Mouse (Mus musculus) hindbrain, embryonic 11.5 days (tissue): ENCODE measurements at regions not wholly inside any gene's neighbourhood (a gene's known extent, or its start where the extent isn't known, plus 50 kb on each side); places are given as distances from the start of the nearest gene placed in this dataset.

Experiments
- ATAC-seq: fragments of 200-750 bp; cut with Nextera tagmentation; 2 replicates; pipeline ENCODE4 v1.8.0; 2017; ENCODE audit warnings: mild to moderate bottlenecking, moderate TSS enrichment, moderate library complexity; ENCODE audit not compliant: low FRiP score
- DNase-seq: peaks from one replicate; pipeline ENCODE4 v3.0.0-alpha.2; 2015; ENCODE audit warnings: low spot score
- H3K27ac ChIP-seq: fragments of 300-500 bp; sonication (generic); 2 replicates; pipeline ENCODE4 v1.5.1; 2014; ENCODE audit warnings: mild to moderate bottlenecking, low read depth, low read length
- H3K27me3 ChIP-seq: fragments of 300-500 bp; sonication (generic); 2 replicates; pipeline ENCODE4 v1.6.1; 2014; ENCODE audit warnings: mild to moderate bottlenecking, low read length, moderate library complexity, mixed read lengths; ENCODE audit not compliant: control insufficient read depth, insufficient read depth
- H3K36me3 ChIP-seq: fragments of 300-500 bp; sonication (generic); 2 replicates; pipeline ENCODE4 v1.6.1; 2014; ENCODE audit warnings: mild to moderate bottlenecking, low read length, moderate library complexity, mixed read lengths; ENCODE audit not compliant: control insufficient read depth, insufficient read depth
- H3K4me1 ChIP-seq: fragments of 300-500 bp; sonication (generic); replicated peaks from 2 replicates; pipeline ENCODE4 v1.6.1; 2014; ENCODE audit warnings: low read length, mixed read lengths; ENCODE audit not compliant: control insufficient read depth, insufficient read depth
- H3K4me2 ChIP-seq: fragments of 300-500 bp; sonication (generic); replicated peaks from 2 replicates; pipeline ENCODE4 v1.6.1; 2014; ENCODE audit warnings: mild to moderate bottlenecking, low read depth, low read length
- H3K4me3 ChIP-seq: fragments of 300-500 bp; sonication (generic); 2 replicates; pipeline ENCODE4 v1.5.1; 2014; ENCODE audit warnings: low read depth, low read length
- H3K9ac ChIP-seq: fragments of 300-500 bp; sonication (generic); 2 replicates; pipeline ENCODE4 v1.6.1; 2014; ENCODE audit warnings: low read depth, low read length
- H3K9me3 ChIP-seq: fragments of 300-500 bp; sonication (generic); 2 replicates; pipeline ENCODE4 v1.6.1; 2016; ENCODE audit warnings: low read length; ENCODE audit not compliant: control insufficient read depth
- WGBS: fragments of 180-500 bp; shearing (Covaris S2); extraction: QIAGEN DNeasy Blood & Tissue Kit; methylation state at CpG from one replicate; pipeline ENCODE4 v1.1.7; 2014; 5-methylcytosine and 5-hydroxymethylcytosine counted together

DNA sequence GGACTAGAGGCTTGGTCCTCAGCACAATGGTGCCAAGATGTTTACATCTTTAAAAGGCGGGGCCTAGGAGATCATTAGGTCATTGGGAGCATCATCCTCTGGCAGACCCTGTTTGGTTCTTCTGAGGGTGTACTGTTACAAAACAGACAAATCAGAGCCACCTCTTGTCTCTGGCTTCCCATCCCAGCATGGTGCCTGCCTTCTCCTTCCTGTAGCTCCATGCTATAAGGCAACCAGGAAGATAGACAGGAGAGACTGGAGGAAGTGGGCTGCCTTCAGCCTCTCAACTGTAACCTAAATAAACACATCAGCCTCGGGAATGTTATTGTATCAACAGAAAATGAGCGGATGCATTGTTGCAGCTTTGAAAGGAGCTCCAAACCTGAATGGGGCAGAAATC, 529.8 kb upstream of the Gm765 start:
- Histone ChIP-seq H3K4me3 (no peak overlapping the region), H3K9me3 (no peaks in the 10 kb centered on the region), H3K36me3 (no peaks in the 10 kb centered on the region), H3K27ac (no peak overlapping the region), H3K4me2 (no peak overlapping the region), H3K27me3 (no peaks in the 10 kb centered on the region), H3K4me1 (no peaks in the 10 kb centered on the region), H3K9ac (no peak overlapping the region)
- DNase-seq (no peak), ATAC-seq (no peak)
- WGBS: 50% methylated on average over 3 of the region's 3 CpGs

DNA sequence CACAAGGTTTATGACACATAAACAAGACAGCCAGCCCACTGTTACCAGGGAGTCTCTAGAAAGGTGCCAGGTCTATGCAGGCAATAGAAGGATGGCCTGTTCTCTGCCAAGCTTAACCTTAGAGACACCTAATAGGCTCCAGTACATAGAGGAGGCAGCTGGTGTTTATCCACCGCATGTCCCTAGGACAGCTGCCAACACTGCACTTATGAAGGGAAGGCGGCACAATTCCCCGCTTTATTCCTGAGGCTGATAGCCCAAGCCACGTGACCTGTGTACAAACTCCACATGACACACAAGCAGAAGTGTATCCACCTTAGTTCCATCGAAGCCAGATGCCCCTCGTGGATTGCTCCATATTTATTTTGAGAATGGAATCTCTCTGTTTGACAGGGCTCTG, 527.2 kb upstream of the Gm765 start:
- Histone ChIP-seq H3K4me1 (no peaks in the 10 kb centered on the region), H3K4me3 (no peak overlapping the region), H3K27me3 (no peaks in the 10 kb centered on the region), H3K9ac (no peak overlapping the region), H3K27ac (no peak overlapping the region), H3K36me3 (no peaks in the 10 kb centered on the region), H3K4me2 (no peak overlapping the region), H3K9me3 (no peaks in the 10 kb centered on the region)
- ATAC-seq (no peak), DNase-seq (no peak)
- WGBS: 88% methylated on average over 6 of the region's 6 CpGs

DNA sequence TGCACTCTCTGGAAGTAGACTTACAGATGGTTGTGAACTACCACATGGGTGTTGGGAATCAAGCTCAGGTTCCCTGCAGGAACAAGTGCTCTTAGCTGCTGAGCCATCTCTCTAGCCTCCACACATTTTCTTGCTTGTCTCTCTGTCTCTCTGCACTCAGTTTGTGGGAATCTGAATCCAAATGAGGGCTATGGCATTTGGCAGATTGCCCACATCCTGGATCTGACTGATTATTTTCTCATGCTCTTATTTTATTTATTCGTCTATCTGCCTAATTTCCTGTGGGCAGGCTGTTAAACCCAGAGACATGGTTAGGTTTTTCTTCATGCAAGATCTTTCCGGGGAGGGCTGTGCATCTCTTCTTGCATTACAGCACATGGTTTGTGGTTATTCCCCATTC, 521.8 kb upstream of the Gm765 start:
- Histone ChIP-seq H3K9me3 (no peaks in the 10 kb centered on the region), H3K9ac (no peak overlapping the region), H3K4me1 (no peaks in the 10 kb centered on the region), H3K36me3 (no peaks in the 10 kb centered on the region), H3K4me2 (no peak overlapping the region), H3K4me3 (no peak overlapping the region), H3K27me3 (no peaks in the 10 kb centered on the region), H3K27ac (no peak overlapping the region)
- ATAC-seq: no peak
- 83% methylated on average over 2 of the region's 2 CpGs for WGBS
- DNase-seq: no peak

DNA sequence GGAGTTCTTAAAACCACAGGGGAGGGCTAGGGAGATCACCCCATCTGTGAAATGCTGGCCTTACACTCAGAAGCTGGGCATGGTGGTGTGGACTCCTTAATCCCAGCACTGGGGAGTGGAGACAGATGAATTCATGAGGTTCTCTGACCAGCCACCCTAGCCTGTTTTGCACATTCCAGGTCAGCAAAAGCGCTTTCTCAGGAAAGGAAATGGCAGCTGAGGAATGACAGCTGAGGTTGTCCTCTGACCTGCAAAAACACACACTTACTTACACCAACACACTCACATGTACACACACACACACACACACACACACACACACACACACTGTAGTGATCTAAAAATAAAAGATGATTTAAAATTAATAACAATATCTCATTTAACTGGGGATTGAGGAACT, 513.4 kb upstream of the Gm765 start:
- H3K9me3 ChIP-seq: no peaks in the 10 kb centered on the region
- no peak for DNase-seq
- no peaks in the 10 kb centered on the region for H3K4me1 ChIP-seq
- no peaks in the 10 kb centered on the region for H3K36me3 ChIP-seq
- no peak overlapping the region for H3K27ac ChIP-seq
- H3K9ac ChIP-seq: no peak overlapping the region
- no peak overlapping the region for H3K4me3 ChIP-seq
- no peak overlapping the region for H3K4me2 ChIP-seq
- no peaks in the 10 kb centered on the region for H3K27me3 ChIP-seq
- ATAC-seq: no peak
- 92% methylated on average over 1 of the region's 1 CpGs for WGBS

DNA sequence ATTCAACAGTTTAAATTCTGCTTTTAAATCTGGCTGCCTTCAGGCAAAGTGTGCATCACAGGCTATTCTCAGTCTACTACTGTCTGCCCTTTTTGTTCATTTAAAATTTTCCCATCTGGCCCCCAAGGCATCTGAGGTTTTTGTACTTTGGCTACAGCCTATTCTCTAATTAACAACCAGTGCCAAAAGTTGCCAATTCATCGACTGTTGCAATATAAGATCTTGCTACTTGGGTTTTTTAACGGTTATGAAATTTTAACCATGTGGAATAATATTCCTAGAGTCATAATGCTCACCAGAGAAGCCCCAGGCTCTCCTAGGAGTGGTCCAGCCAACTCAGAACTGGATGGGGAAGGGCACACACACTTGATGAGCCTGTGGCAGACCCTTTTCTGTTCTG, 508.4 kb upstream of the Gm765 start:
- Histone ChIP-seq H3K9me3 (no peaks in the 10 kb centered on the region), H3K4me3 (no peak overlapping the region), H3K27ac (no peak overlapping the region), H3K9ac (no peak overlapping the region), H3K4me2 (no peak overlapping the region), H3K36me3 (no peaks in the 10 kb centered on the region), H3K27me3 (no peaks in the 10 kb centered on the region), H3K4me1 (no peaks in the 10 kb centered on the region)
- DNase-seq (no peak), ATAC-seq (no peak)
- WGBS: 83% methylated on average over 2 of the region's 2 CpGs

DNA sequence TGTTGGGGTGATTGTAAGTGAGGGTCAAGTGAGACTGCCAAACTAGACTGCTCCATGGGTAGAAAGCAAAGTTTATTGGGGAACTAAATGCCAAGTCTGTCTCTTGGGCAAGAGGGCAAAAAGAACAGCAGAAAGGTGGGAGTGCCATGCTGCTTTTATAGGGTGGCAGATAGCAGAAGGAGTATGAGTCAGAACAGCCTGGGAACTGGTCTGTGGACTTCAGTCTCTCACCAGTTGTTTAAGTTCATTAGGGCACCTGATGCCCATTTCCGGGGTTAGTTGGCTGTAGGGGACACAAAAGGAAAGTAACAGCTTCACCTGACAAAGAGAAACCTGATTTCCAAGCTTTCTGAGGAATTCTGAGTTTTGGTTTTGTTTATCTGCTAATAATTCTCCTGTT, 506.3 kb upstream of the Gm765 start:
- 83% methylated on average over 1 of the region's 1 CpGs for WGBS
- Histone ChIP-seq H3K27me3 (no peaks in the 10 kb centered on the region), H3K4me1 (no peaks in the 10 kb centered on the region; the same call in 1 of the 2 replicates), H3K4me2 (no peak overlapping the region), H3K36me3 (no peaks in the 10 kb centered on the region), H3K27ac (no peak overlapping the region), H3K4me3 (no peak overlapping the region), H3K9me3 (no peaks in the 10 kb centered on the region), H3K9ac (no peak overlapping the region)
- DNase-seq (no peak), ATAC-seq (no peak)

DNA sequence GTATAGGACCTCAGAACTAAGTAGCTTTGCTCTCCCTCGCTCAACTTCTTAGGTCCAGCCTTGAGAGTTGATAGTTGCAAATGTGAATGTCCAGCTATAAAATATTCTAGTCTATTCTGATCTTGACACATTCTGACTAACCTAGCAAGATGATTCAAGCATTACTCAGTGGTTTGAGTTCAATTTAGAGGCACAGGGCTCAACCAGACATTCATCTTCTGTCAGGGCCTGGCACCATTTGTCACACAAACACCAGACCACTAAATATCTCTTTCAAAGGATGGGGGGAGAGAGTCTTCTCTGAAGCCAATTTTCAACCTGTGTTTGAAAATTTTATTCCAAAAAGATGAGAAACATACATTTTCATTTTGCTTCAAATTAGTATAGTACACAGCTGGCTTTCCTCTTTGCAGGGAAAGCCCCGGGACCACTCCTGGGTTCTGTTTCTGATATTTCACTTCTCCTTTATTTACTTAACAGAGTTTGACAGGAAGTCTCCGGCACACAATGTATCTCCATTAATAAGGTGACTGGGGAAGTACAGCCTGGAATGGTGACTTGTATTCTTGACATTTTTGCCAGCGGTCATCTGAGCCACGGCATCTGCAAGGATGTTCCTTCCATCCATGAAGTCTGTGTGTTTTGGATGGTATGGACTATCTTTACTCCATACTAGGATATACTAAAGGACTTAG, 503.6 kb upstream of the Gm765 start:
- ATAC-seq (no peak), DNase-seq (no peak)
- H3K4me2 ChIP-seq: no peak overlapping the region
- no peak overlapping the region for H3K4me3 ChIP-seq
- H3K27me3 ChIP-seq: no peaks in the 10 kb centered on the region
- H3K36me3 ChIP-seq: no peaks in the 10 kb centered on the region
- WGBS: 83% methylated on average over 5 of the region's 5 CpGs
- H3K27ac ChIP-seq: no peak overlapping the region
- no peaks in the 10 kb centered on the region for H3K9me3 ChIP-seq
- no peak overlapping the region for H3K9ac ChIP-seq
- no peaks in the 10 kb centered on the region; the same call in 1 of the 2 replicates for H3K4me1 ChIP-seq

DNA sequence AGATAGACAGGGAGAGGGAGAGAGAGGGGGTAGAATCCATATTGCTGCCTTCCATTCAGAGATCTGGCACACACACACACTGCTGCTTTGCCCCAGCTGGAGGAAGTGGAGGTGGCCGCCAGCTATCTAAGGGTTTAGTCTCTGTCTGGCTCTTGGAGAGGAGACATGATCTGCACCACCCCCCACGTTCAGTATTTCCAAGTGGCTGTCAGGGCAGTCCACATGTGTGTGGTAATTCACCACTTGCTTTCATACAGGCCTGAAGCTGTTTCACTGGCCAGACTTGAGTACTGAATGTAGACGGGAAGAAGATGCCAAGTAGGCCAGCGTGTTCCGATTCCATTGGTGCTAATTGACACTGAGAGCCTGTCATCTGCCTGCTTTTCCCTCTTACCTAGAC, 501.0 kb upstream of the Gm765 start:
- Histone ChIP-seq H3K9ac (no peak overlapping the region), H3K36me3 (no peaks in the 10 kb centered on the region), H3K4me3 (no peak overlapping the region), H3K27me3 (no peaks in the 10 kb centered on the region), H3K4me1 (no peaks in the 10 kb centered on the region; the same call in 1 of the 2 replicates), H3K27ac (no peak overlapping the region), H3K9me3 (no peaks in the 10 kb centered on the region), H3K4me2 (no peak overlapping the region)
- ATAC-seq: no peak
- DNase-seq: no peak
- 81% methylated on average over 5 of the region's 5 CpGs for WGBS

DNA sequence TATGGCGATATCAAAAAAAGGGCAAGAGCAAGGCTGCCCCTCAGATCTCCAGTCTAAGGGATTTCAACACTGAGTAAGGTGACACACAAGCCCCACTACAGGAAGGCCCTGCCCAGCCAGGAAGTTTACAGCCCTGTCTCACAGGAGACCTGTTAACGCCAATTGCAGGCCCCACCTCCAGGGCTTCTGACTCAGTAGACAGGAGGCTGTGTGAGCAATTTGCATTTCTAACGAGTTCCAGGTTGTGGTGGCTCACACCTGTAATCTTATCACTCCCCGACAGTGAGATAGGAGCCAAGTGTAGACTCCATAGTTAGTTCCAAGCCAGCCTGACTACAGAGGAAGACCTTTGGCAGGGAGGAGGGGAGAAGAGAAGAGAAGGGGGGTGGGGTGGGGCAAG, 500.4 kb upstream of the Gm765 start:
- Histone ChIP-seq H3K27ac (no peak overlapping the region), H3K27me3 (no peaks in the 10 kb centered on the region), H3K9me3 (no peaks in the 10 kb centered on the region), H3K9ac (no peak overlapping the region), H3K4me3 (no peak overlapping the region), H3K4me2 (no peak overlapping the region), H3K36me3 (no peaks in the 10 kb centered on the region), H3K4me1 (no peaks in the 10 kb centered on the region; the same call in 1 of the 2 replicates)
- ATAC-seq (no peak), DNase-seq (no peak)
- 57% methylated on average over 4 of the region's 4 CpGs for whole genome bisulfite sequencing
